Mouse (Mus musculus): ENCODE data around the gene Nxpe3. TPM values are rescaled to one million over a fixed set of nuclear protein-coding genes. Genes with fewer than 3 reads are reported as not detected.

Nxpe3 gene
- total RNA-seq, 1 experiment from 2014 or later, result 2.0 TPM

GRCm38 (mm10) chr16:55809779-55810514 lies 85.1 kb downstream of the Nxpe3 start:
- DNase-seq, result no peak

- DNase-seq, result no peak
Measured at GRCm38 (mm10) chr16:55809345-55809744, 85.7 kb downstream of the Nxpe3 start.

- DNase-seq, result no peak
Measured at GRCm38 (mm10) chr16:55807505-55807932, 87.6 kb downstream of the Nxpe3 start.

- DNase-seq, result no peak
Measured at GRCm38 (mm10) chr16:55804799-55805198, 90.3 kb downstream of the Nxpe3 start.

- DNase-seq, result no peak
Measured at GRCm38 (mm10) chr16:55801629-55802028, 93.5 kb downstream of the Nxpe3 start.

GRCm38 (mm10) chr16:55798845-55799244 lies 96.2 kb downstream of the Nxpe3 start:
- DNase-seq, result no peak

- DNase-seq, result no peak
Measured at GRCm38 (mm10) chr16:55790326-55790725, 104.8 kb downstream of the Nxpe3 start.

Other genes starting within 250 kb of the Nxpe3 start
- 3.4 and 4.3 TPM in 2 replicates for gene Nfkbiz, start 56.4 kb downstream of the Nxpe3 start, total RNA-seq (2021)
- 11.4 and 13.1 TPM in 2 replicates for gene Cep97, start 39.6 kb upstream of the Nxpe3 start, total RNA-seq (2021)
- 738 and 757 TPM in 2 replicates for gene Rpl24, start 71.0 kb upstream of the Nxpe3 start, total RNA-seq (2021)
- 20.6 and 22.2 TPM in 2 replicates for gene Zbtb11, start 78.6 kb upstream of the Nxpe3 start, total RNA-seq (2021)
- gene Pcnp, start 134.5 kb upstream of the Nxpe3 start, total RNA-seq (2021), result 108 and 117 TPM in 2 replicates
- gene Trmt10c, start 142.5 kb upstream of the Nxpe3 start, total RNA-seq (2021), result 18.2 and 19.2 TPM in 2 replicates
- gene Senp7, start 153.1 kb upstream of the Nxpe3 start, total RNA-seq (2021), result 26.4 and 32.9 TPM in 2 replicates